Mouse (Mus musculus) hindbrain, embryonic 14.5 days (tissue): ENCODE measurements around the gene Csf2rb. TPM values are rescaled to one million over a fixed set of nuclear protein-coding genes. Genes with fewer than 3 reads are reported as not detected.
"Not testable (repeated sequence)": the region's sequence is repeated elsewhere in the genome, so short reads cannot be mapped to it uniquely, and the experiment has no call there.

Experiments
- ATAC-seq: fragments of 200-750 bp; cut with Nextera tagmentation; 2 replicates; pipeline ENCODE4 v1.8.0; 2017; ENCODE audit warnings: moderate number of reproducible peaks, mild to moderate bottlenecking, moderate TSS enrichment, moderate library complexity; ENCODE audit not compliant: low FRiP score
- DNase-seq: peaks from one replicate; pipeline ENCODE4 v3.0.0-alpha.2; 2015; ENCODE audit warnings: low spot score
- H3K27ac ChIP-seq: fragments of 300-500 bp; sonication (generic); 2 replicates; pipeline ENCODE4 v1.5.1; 2014; ENCODE audit warnings: mild to moderate bottlenecking, moderate library complexity
- H3K27me3 ChIP-seq: fragments of 300-500 bp; sonication (generic); 2 replicates; pipeline ENCODE4 v1.6.1; 2014; ENCODE audit warnings: mild to moderate bottlenecking, low read length, mixed read lengths; ENCODE audit not compliant: control insufficient read depth, insufficient read depth
- H3K36me3 ChIP-seq: fragments of 300-500 bp; sonication (generic); replicated peaks from 2 replicates; pipeline ENCODE4 v1.6.1; 2014; ENCODE audit not compliant: control insufficient read depth, insufficient read depth
- H3K4me1 ChIP-seq: fragments of 300-500 bp; sonication (generic); replicated peaks from 2 replicates; pipeline ENCODE4 v1.6.1; 2014; ENCODE audit warnings: antibody characterized with exemption, low read length, mixed read lengths; ENCODE audit not compliant: control insufficient read depth, insufficient read depth
- H3K4me2 ChIP-seq: fragments of 300-500 bp; sonication (generic); replicated peaks from 2 replicates; pipeline ENCODE4 v1.6.1; 2014; ENCODE audit warnings: mild to moderate bottlenecking, moderate library complexity
- H3K4me3 ChIP-seq: fragments of 300-500 bp; sonication (generic); replicated peaks from 2 replicates; pipeline ENCODE4 v1.5.1; 2014; ENCODE audit warnings: mild to moderate bottlenecking, low read length
- H3K9ac ChIP-seq: fragments of 300-500 bp; sonication (generic); 2 replicates; pipeline ENCODE4 v1.6.1; 2014
- H3K9me3 ChIP-seq: fragments of 300-500 bp; sonication (generic); 2 replicates; pipeline ENCODE4 v1.6.1; 2016; ENCODE audit warnings: low read length; ENCODE audit not compliant: control insufficient read depth
- WGBS: fragments of 180-500 bp; shearing (Covaris S2); extraction: QIAGEN DNeasy Blood & Tissue Kit; methylation state at CpG from one replicate; pipeline ENCODE4 v1.1.7; 2014; 5-methylcytosine and 5-hydroxymethylcytosine counted together
- polyA plus RNA-seq: library from polyadenylated mRNA; unstranded; fragments of >200 nt; fragmentation: Nextera tagmentation; extraction: Ambion mirVana; gene quantifications from 2 replicates; pipeline ENCODE4 v1.2.1, GENCODE M21; 2014

Gene Csf2rb
- polyA plus RNA-seq, 1 experiment from 2014 or later = 1.1 TPM

- no peaks in the 10 kb centered on the region for H3K9me3 ChIP-seq
- H3K27me3 ChIP-seq = no peaks in the 10 kb centered on the region
- H3K4me2 ChIP-seq = no peak overlapping the region
- no peak overlapping the region for H3K27ac ChIP-seq
- WGBS = 64% methylated on average over 1 of the region's 1 CpGs
- H3K36me3 ChIP-seq = no peaks in the 10 kb centered on the region
- DNase-seq (no peak), ATAC-seq (no peak)
- H3K4me3 ChIP-seq = no peak overlapping the region
- H3K9ac ChIP-seq = no peak overlapping the region
- no peaks in the 10 kb centered on the region for H3K4me1 ChIP-seq
These were observed 2.2 kb upstream of the Csf2rb start for GRCm38 (mm10) chr15:78323366-78323765.

- Histone ChIP-seq H3K27ac (no peak overlapping the region), H3K4me2 (no peak overlapping the region), H3K4me1 (no peaks in the 10 kb centered on the region), H3K9ac (no peak overlapping the region), H3K4me3 (no peak overlapping the region), H3K27me3 (no peaks in the 10 kb centered on the region), H3K9me3 (no peaks in the 10 kb centered on the region), H3K36me3 (no peaks in the 10 kb centered on the region)
- no peak for DNase-seq
- WGBS = 89% methylated on average over 2 of the region's 2 CpGs
- no peak for ATAC-seq
These were observed 1.3 kb upstream of the Csf2rb start for GRCm38 (mm10) chr15:78324294-78324693.

GRCm38 (mm10) chr15:78326747-78327146 lies 1.2 kb downstream of the Csf2rb start:
- ATAC-seq (no peak), DNase-seq (no peak)
- no peak overlapping the region for H3K4me2 ChIP-seq
- no peaks in the 10 kb centered on the region for H3K9me3 ChIP-seq
- H3K27ac ChIP-seq = no peak overlapping the region
- WGBS = 92% methylated on average over 10 of the region's 10 CpGs
- no peak overlapping the region for H3K4me3 ChIP-seq
- H3K27me3 ChIP-seq = no peaks in the 10 kb centered on the region
- no peak overlapping the region for H3K9ac ChIP-seq
- H3K36me3 ChIP-seq = no peaks in the 10 kb centered on the region
- no peaks in the 10 kb centered on the region for H3K4me1 ChIP-seq

- not testable (repeated sequence) for H3K9me3 ChIP-seq, H3K36me3 ChIP-seq, H3K4me1 ChIP-seq, H3K9ac ChIP-seq, DNase-seq, H3K27ac ChIP-seq, H3K27me3 ChIP-seq, H3K4me3 ChIP-seq, H3K4me2 ChIP-seq, ATAC-seq
- 85% methylated on average over 6 of the region's 6 CpGs for WGBS
These were observed 2.3 kb downstream of the Csf2rb start for GRCm38 (mm10) chr15:78327753-78328341.

- ATAC-seq = no peak
- Histone ChIP-seq H3K27me3 (no peaks in the 10 kb centered on the region), H3K27ac (no peak overlapping the region), H3K4me2 (no peak overlapping the region), H3K4me3 (no peak overlapping the region), H3K36me3 (no peaks in the 10 kb centered on the region), H3K9me3 (no peaks in the 10 kb centered on the region), H3K9ac (no peak overlapping the region), H3K4me1 (no peaks in the 10 kb centered on the region)
- DNase-seq = no peak
- WGBS = 64% methylated on average over 3 of the region's 3 CpGs
These were observed 3.1 kb downstream of the Csf2rb start for GRCm38 (mm10) chr15:78328520-78329097.

GRCm38 (mm10) chr15:78329972-78330371 lies 4.4 kb downstream of the Csf2rb start:
- WGBS = 78% methylated on average over 6 of the region's 6 CpGs
- H3K9me3 ChIP-seq, H3K9ac ChIP-seq, H3K4me1 ChIP-seq, H3K4me2 ChIP-seq, H3K36me3 ChIP-seq, H3K27ac ChIP-seq, ATAC-seq, DNase-seq, H3K27me3 ChIP-seq, H3K4me3 ChIP-seq: not testable (repeated sequence)

- ATAC-seq = no peak
- H3K36me3 ChIP-seq = no peaks in the 10 kb centered on the region
These were observed 5.2 kb downstream of the Csf2rb start for GRCm38 (mm10) chr15:78330706-78331105.

GRCm38 (mm10) chr15:78331523-78332340 lies 6.2 kb downstream of the Csf2rb start:
- H3K4me3 ChIP-seq = no peak overlapping the region
- DNase-seq = no peak
- H3K9ac ChIP-seq = no peak overlapping the region
- no peak overlapping the region for H3K27ac ChIP-seq
- no peaks in the 10 kb centered on the region for H3K9me3 ChIP-seq
- no peak overlapping the region for H3K4me2 ChIP-seq
- 79% methylated on average over 5 of the region's 5 CpGs for WGBS
- no peak for ATAC-seq
- no peaks in the 10 kb centered on the region for H3K4me1 ChIP-seq
- H3K27me3 ChIP-seq = no peaks in the 10 kb centered on the region
- H3K36me3 ChIP-seq = no peaks in the 10 kb centered on the region

More at GRCm38 (mm10) chr15:78330706-78331105, 5.2 kb downstream of the Csf2rb start:
- no peak for DNase-seq
- 92% methylated on average over 4 of the region's 4 CpGs for WGBS
- Histone ChIP-seq H3K4me2 (no peak overlapping the region), H3K27me3 (no peaks in the 10 kb centered on the region), H3K4me1 (no peaks in the 10 kb centered on the region), H3K27ac (no peak overlapping the region), H3K9me3 (no peaks in the 10 kb centered on the region), H3K4me3 (no peak overlapping the region), H3K9ac (no peak overlapping the region)

GRCm38 (mm10) chr15:78332981-78333380 lies 7.4 kb downstream of the Csf2rb start:
- H3K27me3 ChIP-seq = no peaks in the 10 kb centered on the region
- no peaks in the 10 kb centered on the region for H3K4me1 ChIP-seq
- no peaks in the 10 kb centered on the region for H3K9me3 ChIP-seq
- H3K4me2 ChIP-seq = no peak overlapping the region
- H3K36me3 ChIP-seq = no peaks in the 10 kb centered on the region
- H3K4me3 ChIP-seq = no peak overlapping the region
- no peak overlapping the region for H3K9ac ChIP-seq
- no peak overlapping the region for H3K27ac ChIP-seq
- DNase-seq = no peak
- WGBS = 83% methylated on average over 6 of the region's 6 CpGs
- ATAC-seq = no peak
